Mouse (Mus musculus) ovary, adult 2 months (tissue): ENCODE results near the gene Map3k10. TPM values are rescaled to one million over a fixed set of nuclear protein-coding genes. Genes with fewer than 3 reads are reported as not detected.

Experiments
- polyA plus RNA-seq: library from polyadenylated mRNA; depleted of rRNA; stranded (reverse); fragments of >200 nt; gene quantifications from 2 replicates; pipeline ENCODE4 v1.2.3, GENCODE M21; 2012; rRNA removed

The Map3k10 gene
- 54.5 and 69.7 TPM in 2 replicates for polyA plus RNA-seq

DNA sequence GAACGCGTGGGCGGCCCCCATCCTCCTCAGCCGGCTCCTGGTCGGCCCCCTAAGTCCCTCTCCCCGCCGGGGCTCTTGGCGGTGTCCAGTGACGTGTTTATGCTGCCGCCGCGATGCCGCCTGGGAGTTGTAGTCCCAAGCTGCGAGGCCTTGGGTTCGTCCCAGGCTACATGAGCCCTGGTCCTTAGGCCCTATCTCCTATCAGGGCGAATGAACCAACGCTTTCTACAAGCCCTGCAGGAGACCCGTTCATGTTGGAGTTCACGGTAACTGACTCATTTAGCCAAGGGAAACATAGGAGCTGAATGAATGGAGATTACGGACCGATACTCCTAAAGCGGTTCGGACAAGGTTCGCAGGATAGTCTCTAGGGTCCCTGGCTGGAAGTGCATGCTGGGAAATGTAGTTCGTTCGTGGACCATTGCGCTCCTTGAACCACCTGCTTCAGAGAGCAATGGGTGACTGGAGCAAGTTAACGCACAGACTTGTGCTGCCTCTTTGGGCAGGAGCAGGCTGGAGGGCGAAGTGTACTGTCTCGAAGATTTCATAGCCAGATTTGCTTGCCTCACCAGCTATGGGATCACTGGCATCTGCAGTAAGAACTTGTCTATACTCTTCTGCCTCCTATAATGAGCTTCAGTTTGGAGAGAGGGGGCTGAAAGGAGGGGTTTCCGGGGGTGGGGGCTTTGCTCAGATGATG, at the start of gene Map3k10:
TSS of gene Map3k10 (minus strand) at position 77 of the 700 bp plus-strand sequence.

DNA sequence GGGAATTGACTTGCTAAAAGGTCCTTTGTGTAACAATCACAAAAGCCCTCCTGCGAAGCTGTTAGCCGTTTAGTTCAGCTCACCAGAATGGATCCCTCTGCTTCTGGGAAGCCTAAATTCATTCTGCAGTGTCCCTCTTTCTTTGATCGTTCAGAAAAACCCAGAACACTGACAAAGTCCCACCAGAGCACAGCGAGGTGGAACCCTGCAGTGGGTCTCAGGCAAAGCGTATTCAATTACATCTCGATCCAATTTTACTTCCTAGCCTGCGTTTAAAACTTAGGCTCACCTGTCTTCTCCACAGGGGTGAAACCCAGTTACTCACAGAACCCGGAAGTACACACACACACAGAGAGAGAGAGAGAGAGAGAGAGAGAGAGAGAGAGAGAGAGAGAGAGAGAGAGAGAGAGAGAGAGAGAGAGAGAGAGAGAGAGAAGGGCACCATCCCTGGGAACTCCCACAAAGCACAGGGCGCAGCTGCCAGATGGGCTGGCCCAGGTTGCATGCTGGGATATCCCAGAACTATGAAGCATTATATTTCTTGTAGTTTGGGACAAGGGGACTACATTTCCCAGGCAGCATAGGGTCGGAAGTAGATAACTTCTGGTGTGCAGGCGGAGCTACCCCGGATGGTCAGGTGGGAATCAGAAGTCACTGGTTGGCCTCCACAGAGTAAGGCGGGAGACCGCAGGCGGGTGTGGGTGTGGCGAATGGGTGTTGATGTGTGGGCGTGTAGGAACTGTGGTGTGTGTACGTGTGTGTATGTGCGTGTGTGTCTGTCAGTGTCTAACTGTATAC, 14.6 kb upstream of the Map3k10 start, which contains the start of gene Zfp607b:
TSS of gene Zfp607b (plus strand) at position 526 of the 798 bp plus-strand sequence.

GRCm38 (mm10) chr7:27653681-27654437, 20.5 kb downstream of the Map3k10 start, which contains the start of gene Ttc9b:
Gene Ttc9b (plus strand): TSS chr7:27653915.

Other genes starting within 250 kb of the Map3k10 start
- gene Sptbn4, start 226.9 kb downstream of the Map3k10 start, polyA plus RNA-seq = 0.48 and 0.73 TPM in 2 replicates
- 144 and 146 TPM in 2 replicates for gene Blvrb, start 226.6 kb downstream of the Map3k10 start, polyA plus RNA-seq
- gene Sertad3, start 200.8 kb downstream of the Map3k10 start, polyA plus RNA-seq = 12.7 and 14.7 TPM in 2 replicates
- 51.6 and 54.1 TPM in 2 replicates for gene Sertad1, start 187.7 kb downstream of the Map3k10 start, polyA plus RNA-seq
- 3.2 and 3.5 TPM in 2 replicates for gene Prx, start 175.3 kb downstream of the Map3k10 start, polyA plus RNA-seq
- 2.8 and 2.9 TPM in 2 replicates for gene Hipk4, start 151.3 kb downstream of the Map3k10 start, polyA plus RNA-seq
- gene Pld3, start 121.4 kb downstream of the Map3k10 start, polyA plus RNA-seq = 235 and 281 TPM in 2 replicates
- 40.4 and 41.2 TPM in 2 replicates for gene 2310022A10Rik, start 121.4 kb downstream of the Map3k10 start, polyA plus RNA-seq
- gene Akt2, start 83.0 kb downstream of the Map3k10 start, polyA plus RNA-seq = 111 and 122 TPM in 2 replicates
- not detected in 2 replicates for gene Ttc9b, start 20.7 kb downstream of the Map3k10 start, polyA plus RNA-seq
- gene Zfp607b, start 14.7 kb upstream of the Map3k10 start, polyA plus RNA-seq = 0.47 and 0.76 TPM in 2 replicates
- gene Zfp60, start 56.8 kb upstream of the Map3k10 start, polyA plus RNA-seq = 1.6 and 2.0 TPM in 2 replicates
- gene Zfp626, start 132.6 kb upstream of the Map3k10 start, polyA plus RNA-seq = 0.33 and 0.41 TPM in 2 replicates
- 0.43 and 0.58 TPM in 2 replicates for gene Zfp59, start 164.0 kb upstream of the Map3k10 start, polyA plus RNA-seq
- 0.30 and 0.33 TPM in 2 replicates for gene Zfp607a, start 182.9 kb upstream of the Map3k10 start, polyA plus RNA-seq